Mouse (Mus musculus) lung, postnatal 0 days (tissue): ENCODE results near the gene Shisa8. TPM values are rescaled to one million over a fixed set of nuclear protein-coding genes. Genes with fewer than 3 reads are reported as not detected.

ENCODE experiments used
- ATAC-seq: fragments of 200-750 bp; cut with Nextera tagmentation; 2 replicates; pipeline ENCODE4 v1.8.0; 2017; ENCODE audit warnings: moderate library complexity
- DNase-seq: peaks from one replicate; pipeline ENCODE4 v3.0.0-alpha.2; 2016; ENCODE audit warnings: low spot score
- H3K27ac ChIP-seq: fragments of 300-500 bp; sonication (generic); 2 replicates; pipeline ENCODE4 v1.5.1; 2014; ENCODE audit warnings: antibody characterized with exemption, mild to moderate bottlenecking, low read length, mixed read lengths
- H3K27me3 ChIP-seq: fragments of 300-500 bp; sonication (generic); replicated peaks from 2 replicates; pipeline ENCODE4 v1.6.1; 2014; ENCODE audit warnings: low read length, mixed read lengths; ENCODE audit not compliant: insufficient read depth
- H3K36me3 ChIP-seq: fragments of 300-500 bp; sonication (generic); 2 replicates; pipeline ENCODE4 v1.6.1; 2014; ENCODE audit warnings: low read length, mixed read lengths; ENCODE audit not compliant: insufficient read depth
- H3K4me1 ChIP-seq: fragments of 300-500 bp; sonication (generic); 2 replicates; pipeline ENCODE4 v1.6.1; 2014; ENCODE audit warnings: antibody characterized with exemption, low read depth, low read length, mixed read lengths; ENCODE audit not compliant: insufficient read depth
- H3K4me2 ChIP-seq: fragments of 300-500 bp; sonication (generic); replicated peaks from 2 replicates; pipeline ENCODE4 v1.6.1; 2014; ENCODE audit warnings: low read depth, mild to moderate bottlenecking, low read length, moderate library complexity, mixed read lengths
- H3K4me3 ChIP-seq: fragments of 300-500 bp; sonication (generic); 2 replicates; pipeline ENCODE4 v1.5.1; 2014; ENCODE audit warnings: low read depth, low read length
- H3K9ac ChIP-seq: fragments of 300-500 bp; sonication (generic); replicated peaks from 2 replicates; pipeline ENCODE4 v1.6.1; 2014; ENCODE audit warnings: low read depth, mild to moderate bottlenecking
- H3K9me3 ChIP-seq: fragments of 300-500 bp; sonication (generic); 2 replicates; pipeline ENCODE4 v1.6.1; 2016; ENCODE audit warnings: low read length, mixed read lengths
- CTCF ChIP-seq: IDR thresholded peaks from 2 replicates; pipeline ENCODE4 v1.5.1; 2016; ENCODE audit warnings: antibody characterized with exemption, mild to moderate bottlenecking
- EP300 ChIP-seq: IDR thresholded peaks from 2 replicates; pipeline ENCODE4 v1.6.1; 2016; ENCODE audit warnings: antibody characterized with exemption, mild to moderate bottlenecking, control low read depth
- WGBS: fragments of 180-500 bp; shearing (Covaris S2); extraction: QIAGEN DNeasy Blood & Tissue Kit; methylation state at CpG from one replicate; pipeline ENCODE4 v1.1.7; 2014; 5-methylcytosine and 5-hydroxymethylcytosine counted together
- polyA plus RNA-seq: library from polyadenylated mRNA; unstranded; fragments of >200 nt; fragmentation: Nextera tagmentation; extraction: Ambion mirVana; gene quantifications from 2 replicates; pipeline ENCODE4 v1.2.1, GENCODE M21; 2015

The Shisa8 gene
- polyA plus RNA-seq, 1 experiment from 2014 or later = 0.29 TPM

DNA sequence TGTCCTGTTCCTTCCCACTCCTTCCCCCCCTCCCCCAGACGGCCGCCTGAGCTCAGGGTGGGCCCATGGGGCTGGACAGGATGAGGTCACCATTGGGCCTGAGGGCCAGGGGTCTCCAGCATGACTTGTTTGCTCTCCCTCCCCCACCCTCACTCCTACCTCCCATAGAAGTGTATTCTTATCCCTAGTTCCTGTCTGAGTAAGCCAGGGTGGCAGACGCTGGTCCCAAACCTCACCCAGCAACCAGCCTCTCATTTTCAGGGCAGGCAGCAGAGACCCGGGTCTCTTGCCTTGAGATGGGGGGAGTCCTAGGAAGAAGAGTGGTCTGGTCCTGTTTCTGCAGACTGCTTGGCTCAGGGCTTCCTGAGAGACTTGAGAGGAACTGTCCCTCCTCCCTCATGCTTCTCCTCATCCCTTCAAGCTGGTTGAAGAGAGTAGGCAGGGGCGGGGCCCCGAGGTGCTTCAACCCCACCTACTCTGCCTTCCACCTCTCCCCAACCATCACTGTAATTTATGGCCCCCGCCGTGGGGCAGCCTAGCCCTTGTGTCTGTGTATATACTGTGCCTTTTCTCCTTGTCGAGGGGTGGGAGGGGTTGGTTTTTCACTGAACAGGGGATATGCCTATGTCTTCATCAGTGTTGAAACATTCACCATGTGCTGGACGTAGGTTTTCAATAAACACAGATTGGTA lies 7.8 kb downstream of the Shisa8 start:
- Histone ChIP-seq H3K4me1 (no peaks in the 10 kb centered on the region), H3K9ac (no peak overlapping the region), H3K4me2 (no peak overlapping the region), H3K27ac (no peak overlapping the region), H3K4me3 (no peak overlapping the region), H3K27me3 (peaks cover 19% of the 10 kb centered on the region), H3K36me3 (peaks cover 37% of the 10 kb centered on the region), H3K9me3 (no peaks in the 10 kb centered on the region)
- ATAC-seq = no peak
- no peak for DNase-seq
- TF ChIP-seq CTCF (no peak), EP300 (no peak)
- WGBS = 68% methylated on average over 9 of the region's 10 CpGs

DNA sequence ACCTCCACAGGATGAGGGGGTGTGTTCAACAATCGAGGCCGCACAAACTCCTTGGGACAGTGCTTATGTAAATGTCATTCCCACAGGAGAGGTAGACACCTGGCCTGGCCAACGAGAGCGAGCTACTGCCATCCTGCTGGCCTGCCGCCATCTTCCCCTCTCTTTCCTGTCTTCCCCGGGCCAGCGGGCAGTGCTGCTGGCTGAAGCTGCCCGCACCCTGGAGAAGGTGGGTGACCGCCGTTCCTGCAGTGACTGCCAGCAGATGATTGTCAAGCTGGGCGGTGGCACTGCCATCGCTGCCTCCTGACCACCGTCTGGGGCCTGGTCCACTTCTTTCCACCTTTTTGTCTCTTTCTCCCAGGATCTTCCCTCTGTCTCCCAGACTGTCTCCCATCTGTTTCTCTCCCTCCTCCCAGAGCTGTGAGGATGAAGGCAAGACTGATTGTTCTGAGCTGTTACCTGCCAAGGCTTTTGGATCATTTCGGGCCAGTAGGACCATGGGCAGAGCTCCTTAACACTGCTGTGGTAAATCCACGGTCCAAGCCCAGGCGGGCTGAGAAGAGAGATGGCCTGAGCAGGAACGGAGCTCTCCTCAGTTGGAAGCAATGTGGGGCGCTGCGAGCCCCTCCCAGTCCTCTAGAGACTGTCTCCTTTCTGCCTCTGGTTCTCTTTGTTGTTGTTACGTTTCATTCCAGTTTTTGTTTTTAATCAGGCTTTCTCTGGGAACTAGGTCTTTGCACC lies 8.8 kb downstream of the Shisa8 start:
- TF ChIP-seq EP300 (no peak), CTCF (no peak)
- Histone ChIP-seq H3K36me3 (peaks cover 45% of the 10 kb centered on the region), H3K4me3 (no peak overlapping the region), H3K4me1 (no peaks in the 10 kb centered on the region), H3K9ac (no peak overlapping the region), H3K27me3 (peaks cover 17% of the 10 kb centered on the region; the same call in 1 of the 2 replicates), H3K27ac (no peak overlapping the region), H3K4me2 (no peak overlapping the region), H3K9me3 (no peaks in the 10 kb centered on the region)
- no peak for DNase-seq
- WGBS = 87% methylated on average over 20 of the region's 20 CpGs
- no peak for ATAC-seq

DNA sequence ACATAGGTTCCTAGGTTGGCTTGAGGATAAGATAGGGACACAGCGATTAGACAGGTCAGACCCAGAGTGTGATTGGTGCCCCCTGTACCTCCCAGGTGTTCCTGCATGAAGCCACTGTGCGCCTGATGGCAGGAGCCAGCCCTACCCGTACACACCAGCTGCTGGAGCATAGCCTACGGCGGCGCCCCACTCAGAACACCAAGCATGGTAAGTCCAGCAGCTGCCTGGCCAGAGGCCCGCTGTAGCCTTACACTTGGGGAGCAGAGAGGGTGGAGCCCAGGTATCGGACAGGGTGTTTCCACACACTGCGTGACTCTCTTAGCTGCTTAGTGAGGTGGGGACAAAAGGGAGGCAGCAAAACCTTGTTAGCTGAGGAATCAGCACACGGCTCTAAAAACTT lies 9.5 kb downstream of the Shisa8 start:
- H3K9me3 ChIP-seq = no peaks in the 10 kb centered on the region
- WGBS = 97% methylated on average over 10 of the region's 10 CpGs
- peaks cover 12% of the 10 kb centered on the region; the same call in 1 of the 2 replicates for H3K27me3 ChIP-seq
- DNase-seq = no peak
- peaks cover 52% of the 10 kb centered on the region for H3K36me3 ChIP-seq
- H3K9ac ChIP-seq = no peak overlapping the region
- no peak overlapping the region for H3K4me3 ChIP-seq
- no peaks in the 10 kb centered on the region for H3K4me1 ChIP-seq
- TF ChIP-seq CTCF (no peak), EP300 (no peak)
- H3K4me2 ChIP-seq = no peak overlapping the region
- no peak for ATAC-seq
- no peak overlapping the region for H3K27ac ChIP-seq

DNA sequence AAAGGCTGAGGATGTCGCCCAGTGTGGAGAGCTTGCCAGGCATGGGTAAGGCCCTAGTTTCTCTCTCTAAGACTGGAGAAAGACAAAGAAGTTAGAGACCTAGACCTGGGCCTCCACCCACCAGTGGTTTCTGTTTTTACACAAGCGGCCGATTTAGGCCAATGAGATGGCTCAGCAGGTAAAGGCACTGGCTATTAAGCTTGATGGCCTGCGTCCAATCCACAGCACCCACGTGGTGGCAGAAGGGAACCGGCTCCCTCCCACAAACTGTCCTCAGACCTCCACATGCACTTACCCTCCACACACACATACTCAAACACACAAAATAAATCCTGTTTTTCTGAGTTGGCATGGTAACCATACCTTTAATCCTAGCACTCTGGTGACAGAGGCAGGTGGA lies 10.5 kb downstream of the Shisa8 start:
- no peak overlapping the region for H3K27ac ChIP-seq
- 90% methylated on average over 6 of the region's 6 CpGs for WGBS
- TF ChIP-seq EP300 = no peak
- no peak for TF ChIP-seq CTCF
- no peak overlapping the region for H3K4me3 ChIP-seq
- H3K27me3 ChIP-seq = peaks cover 11% of the 10 kb centered on the region; the same call in 1 of the 2 replicates
- no peaks in the 10 kb centered on the region for H3K4me1 ChIP-seq
- DNase-seq (no peak), ATAC-seq (no peak)
- peaks cover 62% of the 10 kb centered on the region for H3K36me3 ChIP-seq
- no peaks in the 10 kb centered on the region for H3K9me3 ChIP-seq
- no peak overlapping the region for H3K4me2 ChIP-seq
- H3K9ac ChIP-seq = no peak overlapping the region

DNA sequence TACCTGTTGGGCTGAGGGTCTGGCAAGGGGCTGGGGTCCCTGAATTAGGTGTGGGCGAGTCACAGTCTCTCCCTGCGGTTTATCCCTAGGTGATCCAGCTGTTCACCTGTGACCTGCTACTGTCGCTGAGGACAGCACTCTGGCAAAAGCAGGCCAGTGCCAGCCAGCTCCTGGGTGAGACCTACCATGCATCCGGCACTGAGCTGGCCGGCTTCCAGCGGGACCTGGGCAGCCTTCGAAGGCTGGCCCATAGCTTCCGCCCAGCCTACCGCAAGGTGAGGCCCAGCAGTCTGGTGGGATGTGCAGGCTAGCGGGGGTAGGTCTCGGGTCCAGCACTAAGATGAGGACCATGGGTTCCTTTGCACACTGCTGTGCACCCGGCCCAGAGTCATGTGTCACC lies 13.1 kb downstream of the Shisa8 start:
- Histone ChIP-seq H3K27me3 (no peaks in the 10 kb centered on the region), H3K27ac (no peak overlapping the region), H3K4me2 (no peak overlapping the region), H3K4me3 (no peak overlapping the region), H3K36me3 (peaks cover 78% of the 10 kb centered on the region), H3K4me1 (no peaks in the 10 kb centered on the region), H3K9ac (no peak overlapping the region), H3K9me3 (no peaks in the 10 kb centered on the region)
- WGBS = 85% methylated on average over 12 of the region's 12 CpGs
- no peak for TF ChIP-seq EP300
- no peak for TF ChIP-seq CTCF
- DNase-seq (no peak), ATAC-seq (no peak)

GRCm38 (mm10) chr15:82198342-82198741 lies 14.3 kb downstream of the Shisa8 start:
- H3K4me2 ChIP-seq = no peak overlapping the region
- H3K9ac ChIP-seq = no peak overlapping the region
- no peaks in the 10 kb centered on the region for H3K4me1 ChIP-seq
- TF ChIP-seq EP300 = no peak
- TF ChIP-seq CTCF = no peak
- DNase-seq = no peak
- H3K27me3 ChIP-seq = no peaks in the 10 kb centered on the region
- H3K4me3 ChIP-seq = no peak overlapping the region
- no peak for ATAC-seq
- WGBS = 85% methylated on average over 7 of the region's 7 CpGs
- no peak overlapping the region for H3K27ac ChIP-seq
- H3K9me3 ChIP-seq = no peaks in the 10 kb centered on the region
- H3K36me3 ChIP-seq = peaks cover 76% of the 10 kb centered on the region
